9 mouse cellular contexts compared by ENCODE assay signal in genomic region chr7:112397786-112398185, GRCm38 (mm10).
"Had no signal": no experiment of that assay in that cellular context is flagged by ENCODE, and none has a peak within 500 bp of the region (broad histone marks: within the 10 kb centered on the region; RNA-seq: fewer than 3 reads in every experiment).

No protein-coding gene starts in this region.

- DNase-seq: lung, adult 18-20 months; lung, embryonic 14.5 days; lung, postnatal 10 days; lung, postnatal 36 days; retina, postnatal 1 day; right cerebral cortex, adult 18-20 months; thymus, adult 2 months; thymus, postnatal 25 days; thymus, postnatal 4 days had no signal
